Mouse (Mus musculus) telencephalon, adult 2 months (tissue): ENCODE data around the gene Neurl3.
A peak's percentile ranks its signal among the peaks of the same experiment; 100 is the strongest.

Source experiments
- DNase-seq: peaks from one replicate; pipeline ENCODE4 v3.0.0-alpha.2; 2011; ENCODE audit warnings: low read depth, low spot score

Neurl3 gene

GRCm38 (mm10) chr1:36274455-36274854 lies at the start of gene Neurl3:
Gene Neurl3, minus strand, starts transcription at chr1:36274679.
- no peak for DNase-seq

- no peak for DNase-seq
Observed at GRCm38 (mm10) chr1:36323746-36324448, 49.4 kb upstream of the Neurl3 start.

GRCm38 (mm10) chr1:36323076-36323475 lies 48.6 kb upstream of the Neurl3 start:
- no peak for DNase-seq

GRCm38 (mm10) chr1:36321829-36322573 lies 47.5 kb upstream of the Neurl3 start:
- DNase-seq, result no peak

- DNase-seq, result no peak
Observed at GRCm38 (mm10) chr1:36321164-36321563, 46.7 kb upstream of the Neurl3 start.

- no peak for DNase-seq
Observed at GRCm38 (mm10) chr1:36315776-36316100, 41.3 kb upstream of the Neurl3 start.

GRCm38 (mm10) chr1:36314959-36315775 lies 40.7 kb upstream of the Neurl3 start:
- DNase-seq, result no peak

GRCm38 (mm10) chr1:36309498-36309901 lies 35.0 kb upstream of the Neurl3 start:
- DNase-seq, result no peak

GRCm38 (mm10) chr1:36308966-36309475 lies 34.5 kb upstream of the Neurl3 start:
- no peak for DNase-seq

GRCm38 (mm10) chr1:36308451-36308901 lies 34.0 kb upstream of the Neurl3 start:
- no peak for DNase-seq

GRCm38 (mm10) chr1:36307495-36308280 lies 33.2 kb upstream of the Neurl3 start, which contains the start of gene Arid5a:
Gene Arid5a, plus strand, starts transcription at chr1:36307733.
- DNase-seq, result peak; percentile 87

GRCm38 (mm10) chr1:36307121-36307494 lies 32.6 kb upstream of the Neurl3 start:
- DNase-seq, result no peak

- DNase-seq, result no peak
Observed at GRCm38 (mm10) chr1:36306120-36306519, 31.6 kb upstream of the Neurl3 start.

GRCm38 (mm10) chr1:36304764-36305163 lies 30.3 kb upstream of the Neurl3 start:
- DNase-seq, result no peak

- peak; percentile 92 for DNase-seq
Observed at GRCm38 (mm10) chr1:36303381-36304320, 29.2 kb upstream of the Neurl3 start.

- no peak for DNase-seq
Observed at GRCm38 (mm10) chr1:36302957-36303356, 28.5 kb upstream of the Neurl3 start.

GRCm38 (mm10) chr1:36302273-36302672 lies 27.8 kb upstream of the Neurl3 start:
- no peak for DNase-seq

GRCm38 (mm10) chr1:36300486-36300885 lies 26.0 kb upstream of the Neurl3 start:
- no peak for DNase-seq

- no peak for DNase-seq
Observed at GRCm38 (mm10) chr1:36299676-36300075, 25.2 kb upstream of the Neurl3 start.

GRCm38 (mm10) chr1:36299126-36299525 lies 24.6 kb upstream of the Neurl3 start:
- no peak for DNase-seq
